Mouse (Mus musculus) macrophage (primary cell): ENCODE data around the gene Uqcrfs1. TPM values are rescaled to one million over a fixed set of nuclear protein-coding genes. Genes with fewer than 3 reads are reported as not detected.

Source experiments
- H3K27ac ChIP-seq: fragments of 350-480 bp; formaldehyde crosslinking; 2 replicates; pipeline ENCODE4 v1.9.0; 2021
- H3K36me3 ChIP-seq: fragments of 350-480 bp; formaldehyde crosslinking; 2 replicates; pipeline ENCODE4 v1.9.0; 2021; ENCODE audit errors: inconsistent target
- H3K4me3 ChIP-seq: fragments of 350-480 bp; formaldehyde crosslinking; 2 replicates; pipeline ENCODE4 v1.9.0; 2021; ENCODE audit errors: inconsistent target
- H3K79me2 ChIP-seq: fragments of 350-480 bp; formaldehyde crosslinking; 2 replicates; pipeline ENCODE4 v1.9.0; 2021; ENCODE audit errors: inconsistent target
- WGBS: methylation state at CpG from one replicate; pipeline ENCODE4 v1.1.7; 2026; ENCODE audit warnings: inconsistent platforms; ENCODE audit not compliant: missing documents; 5-methylcytosine and 5-hydroxymethylcytosine counted together
- polyA plus RNA-seq: library from polyadenylated mRNA; stranded (reverse); fragments of 250-400 nt; gene quantifications from 3 replicates; pipeline ENCODE4 v1.2.4, GENCODE M21; 2018; ENCODE audit warnings: inconsistent platforms

The Uqcrfs1 gene
- polyA plus RNA-seq, 1 experiment from 2014 or later = 42.0 TPM

DNA sequence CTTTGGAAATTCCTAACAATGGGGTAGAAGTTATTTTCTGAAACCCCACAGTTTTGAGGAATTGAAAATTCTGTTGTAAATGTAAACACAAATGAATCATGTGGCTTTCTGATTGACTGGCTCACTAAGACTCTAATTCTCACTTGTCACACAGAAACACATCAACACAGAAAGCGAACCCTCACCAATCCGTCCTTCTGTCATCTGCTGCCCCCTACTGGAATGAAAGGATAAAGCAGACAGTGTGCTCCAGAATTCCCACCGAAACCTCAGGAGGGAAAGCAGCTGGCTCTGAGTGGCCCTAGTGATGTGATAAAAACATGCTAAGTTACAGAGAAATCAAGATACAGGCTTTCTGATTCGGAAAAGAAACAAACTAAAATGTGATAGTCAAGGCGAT, 14.4 kb downstream of the Uqcrfs1 start:
- Histone ChIP-seq H3K4me3 (no peak overlapping the region), H3K79me2 (no peaks in the 10 kb centered on the region), H3K27ac (no peak overlapping the region), H3K36me3 (no peaks in the 10 kb centered on the region)
- 25% methylated on average over 5 of the region's 5 CpGs for WGBS

DNA sequence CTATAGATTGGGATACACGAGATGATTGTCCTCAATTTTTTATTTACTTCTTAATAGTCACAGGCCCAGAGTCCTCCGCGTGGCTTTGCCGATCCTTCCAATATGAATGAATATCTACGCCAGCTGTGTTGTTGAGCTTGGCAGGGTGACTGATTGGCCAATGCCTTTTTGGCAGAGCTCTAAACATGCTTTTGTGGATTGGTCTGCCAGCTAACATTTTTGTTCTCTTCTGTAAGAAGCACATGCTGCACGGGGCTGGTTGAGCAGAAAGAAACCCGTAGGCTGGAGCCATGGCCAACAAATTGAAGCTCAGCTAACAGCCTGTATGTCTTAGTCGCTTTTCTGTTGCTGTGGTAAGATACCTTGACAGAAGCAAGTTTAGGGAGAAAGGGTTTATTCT, 20.2 kb downstream of the Uqcrfs1 start:
- 92% methylated on average over 8 of the region's 8 CpGs for WGBS
- Histone ChIP-seq H3K4me3 (no peak overlapping the region), H3K79me2 (no peaks in the 10 kb centered on the region), H3K36me3 (no peaks in the 10 kb centered on the region), H3K27ac (no peak overlapping the region)

GRCm38 (mm10) chr13:30523971-30524370, 21.2 kb downstream of the Uqcrfs1 start:
- Histone ChIP-seq H3K27ac (no peak overlapping the region), H3K79me2 (no peaks in the 10 kb centered on the region), H3K36me3 (no peaks in the 10 kb centered on the region), H3K4me3 (no peak overlapping the region)
- WGBS = 93% methylated on average over 9 of the region's 9 CpGs

GRCm38 (mm10) chr13:30523246-30523891, 21.8 kb downstream of the Uqcrfs1 start:
- no peaks in the 10 kb centered on the region for H3K79me2 ChIP-seq
- 97% methylated on average over 5 of the region's 5 CpGs for WGBS

GRCm38 (mm10) chr13:30521282-30521902, 23.8 kb downstream of the Uqcrfs1 start:
- H3K79me2 ChIP-seq = no peaks in the 10 kb centered on the region
- no peak overlapping the region for H3K4me3 ChIP-seq
- H3K36me3 ChIP-seq = no peaks in the 10 kb centered on the region
- H3K27ac ChIP-seq = no peak overlapping the region
- WGBS = 85% methylated on average over 16 of the region's 16 CpGs

More at GRCm38 (mm10) chr13:30523246-30523891, 21.8 kb downstream of the Uqcrfs1 start:
- H3K27ac ChIP-seq = no peak overlapping the region
- H3K36me3 ChIP-seq = no peaks in the 10 kb centered on the region
- H3K4me3 ChIP-seq = no peak overlapping the region

- H3K36me3 ChIP-seq = no peaks in the 10 kb centered on the region
- no peak overlapping the region for H3K27ac ChIP-seq
- no peaks in the 10 kb centered on the region for H3K79me2 ChIP-seq
- H3K4me3 ChIP-seq = no peak overlapping the region
Observed at GRCm38 (mm10) chr13:30518191-30518590, 27.0 kb downstream of the Uqcrfs1 start.

GRCm38 (mm10) chr13:30507651-30508050, 37.5 kb downstream of the Uqcrfs1 start:
- Histone ChIP-seq H3K36me3 (no peaks in the 10 kb centered on the region), H3K27ac (no peak overlapping the region), H3K4me3 (no peak overlapping the region), H3K79me2 (no peaks in the 10 kb centered on the region)
- WGBS = 93% methylated on average over 4 of the region's 4 CpGs

DNA sequence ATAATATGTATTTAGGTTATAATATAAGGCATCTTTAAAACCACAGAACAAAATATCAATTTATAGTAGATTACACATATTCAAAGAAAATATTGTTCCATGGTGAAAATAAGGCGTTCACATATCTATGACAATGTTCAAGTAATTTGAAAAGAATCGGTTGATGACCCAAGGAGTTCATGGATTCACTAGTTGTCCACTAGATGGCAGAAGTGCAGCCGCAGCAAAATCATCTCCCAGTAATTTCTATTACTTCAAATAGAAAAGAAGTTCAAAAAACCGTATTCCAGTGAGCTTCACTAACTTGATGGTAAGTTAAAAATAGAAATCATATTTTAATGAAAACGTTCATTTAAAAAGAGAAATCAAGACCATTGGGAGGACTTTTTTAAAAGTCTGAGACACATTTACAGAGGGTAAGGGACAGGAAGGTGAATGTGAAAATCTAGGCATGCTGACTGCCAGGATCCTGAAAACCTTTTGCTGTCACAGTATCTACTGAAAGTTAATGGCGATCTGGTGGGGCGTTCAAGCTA, 43.2 kb downstream of the Uqcrfs1 start:
- H3K4me3 ChIP-seq = no peak overlapping the region
- H3K79me2 ChIP-seq = no peaks in the 10 kb centered on the region
- no peak overlapping the region for H3K27ac ChIP-seq
- H3K36me3 ChIP-seq = no peaks in the 10 kb centered on the region
- WGBS = 30% methylated on average over 7 of the region's 7 CpGs

Other genes starting within 250 kb of the Uqcrfs1 start
- gene Agtr1a, start 208.9 kb downstream of the Uqcrfs1 start, polyA plus RNA-seq = not detected in 3 replicates
- gene Dusp22, start 114.6 kb upstream of the Uqcrfs1 start, polyA plus RNA-seq = 13.9 to 30.5 TPM (median 18.3 TPM) in 3 replicates
- gene Irf4, start 203.9 kb upstream of the Uqcrfs1 start, polyA plus RNA-seq = 0.88 to 1.5 TPM (median 1.2 TPM) in 3 replicates